Mouse (Mus musculus) thymus, postnatal 14 days (tissue): ENCODE measurements around the gene Olfr1120.
"Not testable (repeated sequence)": the region's sequence is repeated elsewhere in the genome, so short reads cannot be mapped to it uniquely, and the experiment has no call there.

Source experiments
- DNase-seq: peaks from one replicate; pipeline ENCODE4 v3.0.0; 2021

Gene Olfr1120

DNA sequence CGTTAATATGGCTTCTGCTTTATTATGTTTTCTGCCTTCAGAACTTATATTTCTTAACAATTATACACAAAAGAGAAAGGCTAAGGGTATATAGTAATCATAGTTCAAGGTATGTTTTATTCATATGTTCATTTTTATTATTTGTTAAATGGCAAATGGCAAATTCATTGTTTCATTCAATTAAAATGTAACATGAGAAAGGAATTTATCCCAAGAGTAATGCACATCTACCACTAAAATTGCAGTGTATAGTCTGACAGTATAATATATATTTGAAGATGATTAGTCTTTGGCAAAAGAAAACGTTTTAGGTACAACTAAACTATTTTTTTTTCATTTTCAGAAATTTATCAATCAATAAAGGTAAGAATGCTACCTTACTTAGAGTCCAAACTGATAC lies at the start of gene Olfr1120:
Gene Olfr1120, plus strand, starts transcription at position 301 of the 400 bp plus-strand sequence.
- DNase-seq: no peak

DNA sequence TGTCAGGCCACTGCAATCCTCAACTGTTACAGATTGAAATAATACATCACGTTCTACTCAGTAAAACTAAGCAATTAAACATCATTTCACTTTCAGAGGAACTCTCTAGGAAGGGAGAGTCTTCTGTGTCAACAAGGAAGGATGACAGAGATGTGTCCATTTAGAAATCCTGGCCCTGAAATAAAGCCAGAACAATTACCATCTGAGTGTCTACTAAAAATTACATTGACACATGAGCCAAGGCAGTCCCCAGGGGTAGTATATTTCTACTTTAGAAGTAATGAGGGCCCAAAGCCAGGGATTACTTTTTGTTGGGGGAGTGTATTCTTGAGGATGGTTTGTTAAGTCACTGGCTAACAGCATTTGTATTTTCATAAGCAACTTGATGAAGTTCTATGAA lies 47.3 kb upstream of the Olfr1120 start, which contains the start of gene Olfr1118:
Gene Olfr1118, plus strand, starts transcription at position 301 of the 400 bp plus-strand sequence.
- no peak for DNase-seq

DNA sequence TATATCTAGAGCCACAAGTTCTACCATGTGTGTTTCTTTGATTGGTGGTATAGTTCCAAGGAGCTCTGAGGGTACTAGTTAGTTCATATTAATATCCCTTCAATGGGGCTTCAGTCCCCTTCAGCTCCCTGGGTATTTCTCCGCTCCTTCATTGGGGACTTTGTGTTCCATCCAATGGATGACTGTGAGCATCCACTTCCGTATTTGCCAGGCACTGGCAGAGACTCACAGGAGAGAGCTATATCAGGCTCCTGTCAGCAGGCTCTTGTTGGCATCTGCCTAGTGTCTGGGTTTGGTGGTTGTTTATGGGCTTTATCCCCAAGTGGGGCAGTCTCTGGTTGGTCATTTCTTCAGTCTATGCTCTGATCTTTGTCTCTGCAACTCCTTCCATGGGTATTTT lies 5.5 kb downstream of the Olfr1120 start:
- not testable (repeated sequence) for DNase-seq

DNA sequence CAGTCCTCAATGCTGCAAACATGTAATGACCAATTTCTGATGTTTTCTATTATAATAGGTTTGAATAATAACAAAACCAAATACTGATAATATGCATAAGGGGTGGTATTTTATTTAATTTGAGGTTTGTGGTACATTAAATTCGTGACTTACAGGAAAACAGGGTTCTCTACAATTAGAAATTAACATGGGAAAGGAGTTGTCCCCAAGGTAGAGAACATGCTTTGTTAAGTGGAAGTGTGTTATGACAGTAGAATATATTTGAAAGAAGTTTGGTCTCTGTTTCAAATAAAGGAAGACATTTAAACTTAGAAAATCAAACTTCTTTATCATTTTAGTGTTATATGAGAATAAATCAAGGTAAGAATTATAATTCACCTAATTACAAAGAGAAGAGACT lies 15.0 kb downstream of the Olfr1120 start, which contains the start of gene Olfr1121:
Gene Olfr1121, plus strand, starts transcription at position 301 of the 400 bp plus-strand sequence.
- DNase-seq: no peak

DNA sequence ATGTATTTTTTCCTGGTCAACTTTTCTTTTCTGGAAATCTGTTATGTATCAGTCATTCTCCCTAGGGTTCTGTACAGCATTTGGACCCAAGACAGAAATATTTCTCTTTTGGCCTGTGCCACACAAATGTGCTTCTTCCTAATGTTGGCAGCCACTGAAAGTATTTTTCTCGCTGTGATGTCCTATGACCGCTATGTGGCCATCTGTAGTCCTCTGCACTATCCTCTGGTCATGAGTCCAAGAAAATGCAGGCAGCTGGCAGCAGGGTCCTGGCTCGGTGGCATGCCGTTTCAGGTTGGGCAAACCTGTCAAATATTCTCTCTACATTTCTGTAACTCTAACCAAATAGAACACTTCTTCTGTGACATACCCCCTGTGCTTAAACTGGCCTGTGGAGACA lies 17.1 kb downstream of the Olfr1120 start:
- DNase-seq: no peak

DNA sequence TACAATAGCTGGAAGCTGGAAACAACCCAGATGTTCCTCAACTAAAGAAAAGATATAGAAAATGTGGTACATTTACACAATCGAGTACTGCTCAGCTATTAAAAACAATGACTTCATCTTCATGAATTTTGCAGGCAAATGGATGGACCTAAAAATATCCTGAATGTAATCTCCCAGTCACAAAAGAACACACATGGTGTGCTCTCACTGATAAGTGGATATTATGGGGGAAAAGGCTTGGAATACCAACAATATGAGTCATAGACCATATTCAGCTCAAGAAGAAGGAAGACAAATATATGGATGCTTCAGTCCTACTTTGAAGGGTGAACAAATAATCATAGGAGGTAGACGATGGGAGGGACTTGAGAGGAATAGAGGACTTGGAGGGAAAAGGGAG lies 29.3 kb downstream of the Olfr1120 start:
- DNase-seq: no peak

DNA sequence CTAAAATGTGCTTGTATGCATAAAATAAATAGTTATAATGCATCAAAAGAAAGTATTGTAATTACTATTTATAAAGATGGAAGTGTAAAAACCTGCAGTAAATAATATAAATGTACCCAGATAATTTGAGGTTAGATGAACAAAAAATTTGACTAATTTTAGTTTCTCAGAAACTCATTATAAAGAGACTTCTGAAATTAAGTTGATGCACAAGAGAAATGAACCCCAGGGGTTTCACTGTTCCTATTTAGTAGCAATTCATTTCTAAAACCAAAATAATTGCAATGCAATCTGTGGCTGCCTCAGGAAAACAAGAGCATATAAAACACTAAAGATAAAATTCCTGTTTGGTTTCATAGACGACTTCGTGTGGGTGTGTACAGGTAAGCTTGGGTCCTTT lies 30.9 kb downstream of the Olfr1120 start, which contains the start of gene Olfr1122:
Gene Olfr1122, plus strand, starts transcription at position 301 of the 400 bp plus-strand sequence.
- no peak for DNase-seq

DNA sequence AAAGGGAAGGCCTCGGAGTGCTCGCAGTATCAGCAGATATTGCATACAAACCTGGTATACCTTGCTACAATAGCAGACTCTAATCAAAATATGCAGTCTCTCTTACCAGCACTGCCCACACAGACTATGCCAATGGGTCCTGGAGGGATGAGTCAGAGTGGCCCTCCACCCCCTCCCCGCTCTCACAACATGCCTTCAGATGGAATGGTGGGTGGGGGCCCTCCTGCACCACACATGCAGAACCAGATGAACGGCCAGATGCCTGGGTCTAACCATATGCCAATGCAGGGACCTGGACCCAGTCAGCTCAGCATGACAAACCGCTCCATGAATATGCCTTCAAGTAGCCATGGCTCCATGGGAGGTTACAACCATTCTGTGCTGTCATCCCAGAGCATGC lies 39.0 kb downstream of the Olfr1120 start:
- not testable (repeated sequence) for DNase-seq

DNA sequence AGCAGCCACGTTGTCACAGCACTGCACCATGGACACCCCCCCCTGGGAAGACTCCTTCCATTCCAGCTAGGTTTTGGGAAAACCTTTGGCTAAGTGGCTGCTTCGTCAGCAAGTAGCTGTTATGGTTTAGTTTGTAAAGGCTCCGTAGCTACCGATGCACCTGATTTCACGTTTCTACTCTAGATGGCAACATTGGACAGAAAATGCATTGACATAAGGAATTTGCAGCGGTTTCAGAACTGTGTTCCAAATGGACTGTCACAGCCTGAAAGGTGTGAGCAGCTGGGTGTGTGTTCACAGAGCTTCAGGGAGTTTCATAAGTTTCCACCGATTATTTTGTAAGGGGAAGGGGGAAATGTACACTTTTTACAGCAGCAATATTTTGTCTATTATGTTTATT lies 40.1 kb downstream of the Olfr1120 start:
- DNase-seq: not testable (repeated sequence)
